Mouse (Mus musculus) midbrain, embryonic 13.5 days (tissue): ENCODE data around the gene Zfp366. TPM values are rescaled to one million over a fixed set of nuclear protein-coding genes. Genes with fewer than 3 reads are reported as not detected.

Experiments
- ATAC-seq: fragments of 200-750 bp; cut with Nextera tagmentation; 2 replicates; pipeline ENCODE4 v1.8.0; 2017; ENCODE audit warnings: mild to moderate bottlenecking, moderate TSS enrichment, moderate library complexity
- H3K27ac ChIP-seq: fragments of 300-500 bp; sonication (generic); 2 replicates; pipeline ENCODE4 v1.5.1; 2015; ENCODE audit warnings: inconsistent platforms, mild to moderate bottlenecking, moderate library complexity
- H3K27me3 ChIP-seq: fragments of 300-500 bp; sonication (generic); 2 replicates; pipeline ENCODE4 v1.6.1; 2015; ENCODE audit warnings: mild to moderate bottlenecking, inconsistent platforms
- H3K36me3 ChIP-seq: fragments of 300-500 bp; sonication (generic); 2 replicates; pipeline ENCODE4 v1.6.1; 2015; ENCODE audit warnings: mild to moderate bottlenecking, inconsistent platforms
- H3K4me1 ChIP-seq: fragments of 300-500 bp; sonication (generic); replicated peaks from 2 replicates; pipeline ENCODE4 v1.6.1; 2015; ENCODE audit warnings: inconsistent platforms
- H3K4me2 ChIP-seq: fragments of 300-500 bp; sonication (generic); replicated peaks from 2 replicates; pipeline ENCODE4 v1.6.1; 2015; ENCODE audit warnings: moderate library complexity, mild to moderate bottlenecking, inconsistent platforms
- H3K4me3 ChIP-seq: fragments of 300-500 bp; sonication (generic); replicated peaks from 2 replicates; pipeline ENCODE4 v1.5.1; 2015; ENCODE audit warnings: mild to moderate bottlenecking, inconsistent platforms
- H3K9ac ChIP-seq: fragments of 300-500 bp; sonication (generic); replicated peaks from 2 replicates; pipeline ENCODE4 v1.6.1; 2015; ENCODE audit warnings: mild to moderate bottlenecking, inconsistent platforms
- H3K9me3 ChIP-seq: fragments of 300-500 bp; sonication (generic); 2 replicates; pipeline ENCODE4 v1.6.1; 2016; ENCODE audit warnings: mild to moderate bottlenecking, inconsistent platforms
- WGBS: fragments of 180-500 bp; shearing (Covaris S2); methylation state at CpG from one replicate; pipeline ENCODE4 v1.1.7; 2015; 5-methylcytosine and 5-hydroxymethylcytosine counted together
- polyA plus RNA-seq: library from polyadenylated mRNA; unstranded; fragments of >200 nt; fragmentation: Nextera tagmentation; extraction: Ambion mirVana; gene quantifications from 2 replicates; pipeline ENCODE4 v1.2.1, GENCODE M21; 2015

Zfp366 gene
- polyA plus RNA-seq, 1 experiment from 2014 or later = 0.54 TPM

DNA sequence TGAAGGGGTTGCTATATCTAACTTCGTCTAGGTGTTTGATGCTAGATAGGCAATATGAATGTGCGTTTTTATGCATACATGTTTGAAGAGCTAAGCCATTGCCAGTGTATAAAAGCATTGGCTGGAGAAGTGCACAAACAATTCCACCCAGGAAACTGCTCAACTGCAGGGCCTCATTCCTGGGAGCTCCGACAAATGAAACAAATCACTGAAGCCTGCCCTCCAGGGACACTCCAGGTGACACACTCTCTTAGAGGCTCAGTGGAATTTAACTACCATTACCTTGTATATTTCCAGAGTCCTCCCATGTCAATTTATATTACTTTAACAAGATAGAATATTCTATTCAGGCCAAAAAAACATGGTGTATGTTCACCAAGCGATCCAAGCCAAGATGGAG, 35.0 kb downstream of the Zfp366 start:
- Histone ChIP-seq H3K4me2 (no peak overlapping the region), H3K4me1 (no peaks in the 10 kb centered on the region; the same call in 1 of the 2 replicates), H3K4me3 (no peak overlapping the region), H3K9ac (no peak overlapping the region), H3K36me3 (no peaks in the 10 kb centered on the region), H3K27me3 (no peaks in the 10 kb centered on the region), H3K27ac (no peak overlapping the region), H3K9me3 (no peaks in the 10 kb centered on the region)
- 94% methylated on average over 4 of the region's 4 CpGs for WGBS
- ATAC-seq = no peak

DNA sequence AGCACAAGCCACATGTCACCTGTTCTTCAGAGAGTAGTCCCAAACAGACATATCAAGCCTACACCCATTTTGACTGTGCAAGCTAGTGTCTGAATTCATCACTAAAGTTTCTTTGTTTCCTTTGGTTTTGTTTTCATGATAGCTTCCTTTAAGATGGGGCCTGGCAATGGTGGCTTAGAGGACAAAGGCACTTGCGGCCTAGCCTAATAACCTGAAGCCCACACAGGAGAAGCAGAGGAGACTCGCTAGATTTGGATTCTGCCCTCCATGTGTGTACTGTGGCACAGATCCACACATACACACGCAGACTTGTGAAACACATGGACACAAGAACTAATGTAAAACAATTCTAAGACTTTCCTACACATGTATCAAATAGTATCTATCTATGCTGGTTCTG, 37.4 kb downstream of the Zfp366 start:
- no peaks in the 10 kb centered on the region for H3K9me3 ChIP-seq
- no peak overlapping the region for H3K9ac ChIP-seq
- no peaks in the 10 kb centered on the region for H3K27me3 ChIP-seq
- no peak for ATAC-seq
- no peak overlapping the region for H3K4me3 ChIP-seq
- H3K27ac ChIP-seq = no peak overlapping the region
- no peaks in the 10 kb centered on the region; the same call in 1 of the 2 replicates for H3K4me1 ChIP-seq
- no peak overlapping the region for H3K4me2 ChIP-seq
- H3K36me3 ChIP-seq = no peaks in the 10 kb centered on the region
- 92% methylated on average over 3 of the region's 3 CpGs for WGBS

DNA sequence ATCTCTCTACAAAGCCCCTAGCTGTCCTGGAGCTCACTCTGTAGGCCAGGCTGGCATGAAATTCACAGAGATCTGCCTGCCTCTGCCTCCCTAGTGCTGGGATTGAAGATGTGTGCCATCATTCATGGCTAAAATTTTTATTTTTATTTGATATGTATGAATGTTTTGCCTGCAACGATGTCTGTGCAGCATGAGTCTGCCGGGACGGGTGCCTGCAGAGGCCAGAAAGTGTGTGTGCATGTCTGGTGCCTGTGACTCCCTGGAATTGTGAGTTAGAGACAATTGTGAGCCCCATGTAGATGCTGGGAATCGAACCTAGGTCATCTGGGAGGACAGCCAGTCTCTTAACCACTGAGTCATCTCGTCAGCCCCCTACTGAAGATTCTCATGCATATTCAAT, 37.9 kb downstream of the Zfp366 start:
- 90% methylated on average over 5 of the region's 5 CpGs for WGBS
- ATAC-seq = no peak
- Histone ChIP-seq H3K4me2 (no peak overlapping the region), H3K36me3 (no peaks in the 10 kb centered on the region), H3K27ac (no peak overlapping the region), H3K9me3 (no peaks in the 10 kb centered on the region), H3K27me3 (no peaks in the 10 kb centered on the region), H3K4me3 (no peak overlapping the region), H3K9ac (no peak overlapping the region), H3K4me1 (no peaks in the 10 kb centered on the region; the same call in 1 of the 2 replicates)

DNA sequence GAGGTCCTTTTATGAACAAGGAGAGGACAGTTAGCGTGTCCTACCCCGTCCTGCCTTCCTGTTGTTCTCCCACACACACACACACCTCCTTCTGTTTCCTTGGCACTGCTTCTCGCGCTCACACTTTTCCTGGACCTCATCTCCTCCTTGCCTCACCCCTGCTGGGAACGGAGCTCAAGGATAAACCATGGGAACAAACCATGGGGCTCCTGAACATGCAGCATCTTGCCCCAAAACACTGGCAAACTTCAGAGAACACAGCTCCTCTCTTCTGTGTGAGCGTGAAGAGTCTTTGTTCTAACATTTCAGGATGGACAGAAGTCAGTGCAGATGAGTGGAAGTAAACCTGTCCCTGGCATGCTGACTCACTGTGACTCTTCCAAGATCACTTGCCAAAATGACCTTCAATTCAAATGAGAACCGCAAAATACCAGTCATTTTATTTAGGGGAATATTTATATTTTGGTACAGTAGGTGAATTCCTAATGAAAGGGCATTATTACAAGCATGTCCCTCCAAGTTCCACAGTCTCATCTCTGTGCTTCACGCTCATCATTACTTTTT, 38.8 kb downstream of the Zfp366 start:
- H3K27me3 ChIP-seq = no peaks in the 10 kb centered on the region
- no peaks in the 10 kb centered on the region for H3K9me3 ChIP-seq
- H3K4me3 ChIP-seq = no peak overlapping the region
- H3K9ac ChIP-seq = no peak overlapping the region
- no peak overlapping the region for H3K4me2 ChIP-seq
- no peak for ATAC-seq
- H3K36me3 ChIP-seq = no peaks in the 10 kb centered on the region
- H3K4me1 ChIP-seq = no peaks in the 10 kb centered on the region
- H3K27ac ChIP-seq = no peak overlapping the region
- 90% methylated on average over 8 of the region's 8 CpGs for WGBS

DNA sequence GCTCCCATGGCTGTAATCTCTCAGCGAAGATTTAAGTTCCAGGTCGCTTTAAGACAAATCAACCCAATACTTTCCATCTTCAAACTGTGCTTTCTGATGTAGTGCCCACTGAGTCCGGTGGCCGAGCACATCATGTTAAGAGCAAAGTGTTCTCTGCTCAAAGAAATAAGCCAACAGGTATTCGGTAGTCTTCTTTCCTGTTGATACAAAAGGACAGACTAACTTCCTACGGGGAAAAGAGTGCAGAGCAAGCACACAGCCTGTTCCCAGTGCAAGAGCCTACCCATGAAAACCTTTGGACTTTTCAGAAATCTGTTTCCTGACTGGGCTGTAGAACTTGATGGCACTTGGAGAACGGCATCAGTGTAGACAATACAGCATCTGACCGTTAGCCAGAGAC, 39.3 kb downstream of the Zfp366 start:
- no peak overlapping the region for H3K9ac ChIP-seq
- H3K9me3 ChIP-seq = no peaks in the 10 kb centered on the region
- no peak overlapping the region for H3K27ac ChIP-seq
- no peak overlapping the region for H3K4me3 ChIP-seq
- WGBS = 95% methylated on average over 8 of the region's 8 CpGs
- ATAC-seq = no peak
- no peaks in the 10 kb centered on the region for H3K27me3 ChIP-seq
- no peak overlapping the region for H3K4me2 ChIP-seq
- no peaks in the 10 kb centered on the region for H3K36me3 ChIP-seq
- no peaks in the 10 kb centered on the region for H3K4me1 ChIP-seq

DNA sequence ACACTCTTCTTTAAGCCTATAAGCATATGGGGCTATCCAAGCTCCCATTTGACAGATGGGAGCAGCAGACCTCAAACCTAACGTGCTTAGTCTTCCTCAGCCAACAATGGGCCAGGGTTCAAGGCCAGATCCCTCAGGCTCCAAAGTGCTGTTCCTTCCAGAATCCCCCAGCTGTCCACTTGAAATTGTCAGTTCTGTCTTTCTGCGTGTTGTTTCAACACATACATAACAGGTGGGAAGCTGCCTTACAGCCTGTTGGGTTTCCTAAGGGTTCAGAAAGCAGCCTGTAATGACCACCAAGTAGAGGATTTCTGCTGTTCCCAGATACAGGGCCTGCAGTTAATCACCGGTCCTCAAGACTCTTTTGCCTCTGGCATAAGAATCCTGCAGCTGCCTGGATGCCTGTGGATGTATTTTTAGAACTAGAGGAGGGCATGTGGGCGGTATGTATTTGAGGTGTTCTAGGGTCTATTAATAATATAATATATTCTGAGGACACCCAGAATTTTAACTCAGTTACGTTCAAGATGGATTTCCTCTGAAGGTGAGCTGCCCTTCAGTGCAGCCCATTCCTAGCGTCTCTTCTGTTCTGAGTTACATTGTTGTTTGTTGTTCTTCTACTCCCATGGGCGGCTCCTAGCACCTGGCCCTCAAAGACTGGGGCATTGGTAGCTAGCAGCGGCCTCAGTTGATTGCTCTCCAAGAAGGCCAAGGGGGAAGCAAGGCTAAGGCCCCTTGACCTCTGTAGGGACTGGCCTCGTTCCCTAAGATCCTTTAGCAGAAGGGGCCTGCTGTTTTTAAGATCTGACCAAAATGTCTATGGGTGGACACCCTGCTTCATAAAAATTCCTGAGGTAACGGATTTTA, 41.0 kb downstream of the Zfp366 start:
- H3K4me3 ChIP-seq = no peak overlapping the region
- H3K4me1 ChIP-seq = no peaks in the 10 kb centered on the region
- no peak for ATAC-seq
- H3K9ac ChIP-seq = no peak overlapping the region
- no peaks in the 10 kb centered on the region for H3K36me3 ChIP-seq
- H3K27ac ChIP-seq = no peak overlapping the region
- WGBS = 80% methylated on average over 10 of the region's 10 CpGs
- H3K27me3 ChIP-seq = no peaks in the 10 kb centered on the region
- H3K9me3 ChIP-seq = no peaks in the 10 kb centered on the region
- no peak overlapping the region for H3K4me2 ChIP-seq

DNA sequence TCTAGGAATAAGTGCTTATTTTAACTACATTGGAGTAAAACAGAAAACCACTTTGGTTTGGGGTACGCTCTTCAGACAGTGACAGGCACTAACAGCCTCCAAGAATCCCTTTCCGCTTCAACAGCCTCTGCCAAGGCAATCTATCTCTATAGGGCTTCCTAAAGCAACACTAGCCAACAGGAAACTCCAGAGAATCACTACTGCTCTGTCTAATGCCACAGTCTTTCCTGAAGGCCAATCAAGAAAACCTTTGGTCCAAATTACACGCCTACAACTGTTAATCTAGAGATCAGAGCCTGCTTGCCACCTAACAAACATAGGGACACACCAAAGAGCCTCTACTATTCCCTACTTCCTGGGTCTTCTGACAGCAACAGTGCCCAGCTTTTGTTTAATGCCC, 42.2 kb downstream of the Zfp366 start:
- Histone ChIP-seq H3K4me1 (no peaks in the 10 kb centered on the region), H3K36me3 (no peaks in the 10 kb centered on the region), H3K4me2 (no peak overlapping the region), H3K27ac (no peak overlapping the region), H3K4me3 (no peak overlapping the region), H3K9me3 (no peaks in the 10 kb centered on the region), H3K27me3 (no peaks in the 10 kb centered on the region), H3K9ac (no peak overlapping the region)
- WGBS = 87% methylated on average over 3 of the region's 3 CpGs
- no peak for ATAC-seq

DNA sequence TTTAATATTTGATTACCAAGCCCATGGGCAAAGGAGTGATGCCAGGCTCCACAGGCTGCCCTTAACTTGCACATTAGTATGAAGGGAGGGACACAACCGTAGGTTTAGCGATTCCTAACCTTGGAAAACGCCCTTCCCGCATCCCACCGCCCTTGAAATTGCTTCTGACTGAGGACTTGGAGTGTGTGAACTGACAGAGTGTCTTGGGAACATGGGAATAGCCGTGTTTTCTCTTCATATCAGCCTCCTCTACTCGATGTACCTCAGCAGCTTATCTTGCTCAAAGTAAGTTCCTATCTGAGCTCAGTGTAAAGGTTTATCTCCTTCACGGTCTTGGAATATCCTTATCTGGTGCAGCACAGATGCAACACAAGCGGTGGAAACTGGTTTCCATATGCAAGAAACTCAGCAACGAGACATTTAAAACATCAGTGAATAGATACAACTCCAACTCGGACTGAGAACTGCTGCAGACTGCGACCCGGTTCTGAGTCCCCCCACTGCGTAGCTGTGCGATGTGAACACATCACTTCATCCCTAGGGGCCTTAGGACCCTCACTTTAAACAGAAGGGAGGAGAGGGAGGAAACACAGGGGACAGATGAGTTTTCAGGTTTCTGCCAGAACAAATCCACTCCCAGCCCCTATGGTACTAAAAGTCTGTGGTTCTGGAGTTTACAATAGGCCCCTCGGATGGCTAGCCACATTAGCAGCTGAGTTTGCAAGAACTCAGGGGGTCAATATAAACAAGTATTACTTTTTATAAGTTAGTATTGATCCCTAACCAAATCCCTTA, 43.0 kb downstream of the Zfp366 start:
- no peak overlapping the region for H3K9ac ChIP-seq
- no peak overlapping the region for H3K4me2 ChIP-seq
- no peak for ATAC-seq
- H3K27ac ChIP-seq = no peak overlapping the region
- no peaks in the 10 kb centered on the region for H3K9me3 ChIP-seq
- 89% methylated on average over 16 of the region's 16 CpGs for WGBS
- H3K4me3 ChIP-seq = no peak overlapping the region
- no peaks in the 10 kb centered on the region for H3K36me3 ChIP-seq
- no peaks in the 10 kb centered on the region for H3K27me3 ChIP-seq
- no peaks in the 10 kb centered on the region for H3K4me1 ChIP-seq

DNA sequence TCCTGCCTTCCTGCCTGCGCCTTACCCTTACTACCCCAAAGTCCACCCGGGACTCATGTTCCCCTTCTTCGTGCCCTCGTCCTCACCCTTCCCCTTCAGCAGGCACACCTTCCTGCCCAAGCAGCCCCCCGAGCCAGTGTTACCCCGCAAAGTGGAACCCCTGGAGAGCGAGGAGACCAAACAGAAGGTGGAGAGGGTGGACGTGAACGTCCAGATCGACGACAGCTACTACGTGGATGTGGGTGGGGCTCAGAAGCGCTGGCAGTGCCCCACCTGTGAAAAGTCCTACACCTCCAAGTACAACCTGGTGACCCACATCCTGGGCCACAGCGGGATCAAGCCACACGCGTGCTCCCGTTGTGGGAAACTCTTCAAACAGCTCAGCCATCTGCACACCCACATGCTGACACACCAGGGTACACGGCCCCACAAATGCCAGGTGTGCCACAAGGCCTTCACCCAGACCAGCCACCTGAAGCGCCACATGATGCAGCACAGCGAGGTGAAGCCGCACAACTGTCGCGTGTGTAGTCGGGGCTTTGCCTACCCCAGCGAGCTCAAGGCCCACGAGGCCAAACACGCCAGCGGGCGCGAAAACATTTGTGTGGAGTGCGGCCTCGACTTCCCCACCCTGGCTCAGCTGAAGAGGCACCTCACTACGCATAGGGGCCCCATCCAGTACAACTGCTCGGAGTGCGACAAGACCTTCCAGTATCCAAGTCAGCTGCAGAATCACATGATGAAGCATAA, 44.4 kb downstream of the Zfp366 start:
- WGBS = 96% methylated on average over 35 of the region's 35 CpGs
- H3K4me2 ChIP-seq = no peak overlapping the region
- H3K4me1 ChIP-seq = no peaks in the 10 kb centered on the region
- H3K27ac ChIP-seq = no peak overlapping the region
- H3K36me3 ChIP-seq = no peaks in the 10 kb centered on the region
- H3K27me3 ChIP-seq = no peaks in the 10 kb centered on the region
- H3K9ac ChIP-seq = no peak overlapping the region
- ATAC-seq = no peak
- no peak overlapping the region for H3K4me3 ChIP-seq
- no peaks in the 10 kb centered on the region for H3K9me3 ChIP-seq

DNA sequence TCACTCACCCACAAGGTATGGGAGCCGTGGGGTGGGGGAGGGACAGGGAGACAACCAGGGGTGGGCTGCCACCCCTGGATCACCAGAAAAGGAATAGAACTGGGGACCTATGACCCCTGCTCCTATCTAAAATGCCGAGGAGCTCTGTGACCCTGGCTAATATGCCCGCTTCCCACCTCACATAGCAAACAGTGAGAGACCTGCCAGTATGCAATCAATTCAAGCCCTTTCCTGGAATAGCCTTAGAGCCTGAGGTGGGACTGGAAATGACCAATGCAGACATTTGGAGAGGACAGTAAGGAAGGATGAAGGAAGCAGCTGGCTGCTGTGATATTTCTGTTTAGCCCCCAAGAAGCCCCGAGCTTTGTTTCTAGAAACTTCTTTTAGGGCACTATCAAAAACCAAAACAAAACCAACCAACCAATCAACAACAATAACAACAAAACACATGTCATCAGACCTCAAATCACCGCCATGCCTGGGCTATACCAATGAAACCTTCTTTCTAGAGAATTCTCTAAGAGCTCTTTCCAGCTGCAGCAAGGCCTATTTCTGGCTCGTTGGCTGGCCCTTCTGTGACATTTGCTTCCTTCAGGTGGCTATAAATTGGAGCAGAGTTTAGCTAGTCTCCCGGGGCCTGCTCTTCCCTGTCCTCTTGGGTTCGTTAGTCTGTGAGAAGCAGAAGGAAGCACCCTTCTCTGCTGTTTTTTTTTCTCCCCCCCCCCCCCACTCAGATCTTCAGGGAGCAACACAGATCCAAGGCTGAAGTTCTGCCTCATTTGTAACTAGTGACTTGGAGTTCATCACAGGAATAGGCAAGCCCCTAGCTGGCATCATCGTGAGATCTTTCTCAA, 45.2 kb downstream of the Zfp366 start:
- Histone ChIP-seq H3K9me3 (no peaks in the 10 kb centered on the region), H3K4me3 (no peak overlapping the region), H3K36me3 (no peaks in the 10 kb centered on the region), H3K27ac (no peak overlapping the region; the same call in 1 of the 2 replicates), H3K27me3 (no peaks in the 10 kb centered on the region), H3K4me2 (no peak overlapping the region), H3K4me1 (no peaks in the 10 kb centered on the region), H3K9ac (no peak overlapping the region)
- no peak for ATAC-seq
- WGBS = 78% methylated on average over 9 of the region's 9 CpGs

DNA sequence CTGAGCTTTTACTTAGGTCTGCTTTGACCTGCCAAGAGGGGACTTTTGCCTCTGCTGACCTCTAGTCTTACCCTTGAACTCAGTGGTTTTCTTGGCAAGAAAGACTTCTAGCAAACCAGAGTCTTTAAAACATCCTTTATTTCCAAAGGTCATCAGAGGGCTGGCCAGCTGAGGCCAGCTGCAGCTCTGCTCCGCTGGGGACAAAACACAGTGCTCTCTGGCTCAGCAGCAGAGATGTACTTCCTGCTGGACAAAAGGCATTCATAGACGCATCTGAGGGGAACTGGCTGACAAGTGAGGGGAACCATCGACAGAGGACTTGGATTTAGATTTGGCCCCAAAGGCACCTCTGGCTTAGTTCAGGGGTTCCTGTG, 45.9 kb downstream of the Zfp366 start:
- ATAC-seq = no peak
- H3K36me3 ChIP-seq = no peaks in the 10 kb centered on the region
- no peak overlapping the region for H3K9ac ChIP-seq
- H3K4me2 ChIP-seq = no peak overlapping the region
- no peak overlapping the region; the same call in 1 of the 2 replicates for H3K27ac ChIP-seq
- H3K9me3 ChIP-seq = no peaks in the 10 kb centered on the region
- no peaks in the 10 kb centered on the region for H3K27me3 ChIP-seq
- no peaks in the 10 kb centered on the region for H3K4me1 ChIP-seq
- WGBS = 24% methylated on average over 3 of the region's 3 CpGs
- H3K4me3 ChIP-seq = no peak overlapping the region
